Mouse (Mus musculus): ENCODE measurements around the gene Sh3bgr.

Gene Sh3bgr

DNA sequence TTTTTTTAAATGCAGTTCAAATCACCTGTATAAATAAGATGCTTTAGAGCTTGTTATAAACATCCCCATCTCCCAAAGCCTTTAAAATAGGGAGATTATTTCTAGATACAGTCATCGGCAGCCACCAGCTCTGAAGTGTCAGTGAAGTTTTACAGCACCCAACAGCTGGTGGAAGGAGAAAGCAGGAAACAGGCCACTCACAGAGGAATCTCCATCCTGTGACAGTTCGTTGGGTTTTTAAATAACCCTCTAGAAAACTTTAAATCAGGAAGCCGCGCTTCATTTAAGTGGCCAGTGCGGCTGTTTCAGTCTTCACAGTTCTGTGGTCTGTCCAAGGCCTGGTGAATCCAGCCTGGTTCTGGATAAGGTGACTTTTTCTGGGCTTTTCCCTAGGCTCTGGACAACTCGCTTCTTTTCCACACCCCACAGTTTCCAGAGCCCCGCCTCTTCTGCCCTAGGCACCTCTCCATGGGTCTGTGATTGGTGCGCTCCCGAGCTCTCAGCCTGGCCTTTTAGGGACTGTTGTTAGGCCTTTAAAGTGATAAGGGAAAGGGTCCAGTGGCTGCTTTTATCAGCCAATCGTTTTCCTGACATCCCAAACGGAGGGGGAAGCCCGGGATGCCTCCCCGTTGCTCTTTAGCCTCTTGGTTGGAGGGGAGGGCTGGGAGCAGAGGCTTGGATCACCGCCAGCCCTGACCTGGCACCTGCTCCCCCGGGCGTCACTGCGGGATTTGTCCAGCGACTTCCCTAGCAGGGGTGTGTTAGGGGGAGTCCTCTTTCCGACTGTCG is at the start of gene Sh3bgr:
Gene Sh3bgr, plus strand, starts transcription at position 538 of the 789 bp plus-strand sequence.
- DNase-seq: peak; percentile 63

GRCm38 (mm10) chr16:96150995-96151394 is 49.3 kb upstream of the Sh3bgr start:
- DNase-seq: no peak

DNA sequence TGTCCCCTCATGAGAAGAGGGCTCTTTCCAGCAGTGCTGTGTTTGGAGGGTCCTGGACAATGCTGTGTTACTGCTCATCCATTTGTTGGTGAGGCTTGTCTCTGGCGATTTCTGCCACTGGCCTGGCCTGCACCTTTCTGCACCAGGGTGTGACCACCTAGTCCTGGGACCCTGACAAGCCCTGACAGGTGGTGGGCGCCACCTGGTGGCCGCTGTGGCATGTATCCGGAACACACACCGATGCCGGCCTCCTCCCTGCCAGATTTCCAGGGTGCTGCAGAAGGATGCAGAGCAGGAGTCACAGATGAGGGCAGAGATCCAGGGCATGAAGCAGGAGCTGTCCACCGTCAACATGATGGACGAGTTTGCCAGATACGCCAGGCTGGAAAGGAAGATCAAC is 48.7 kb upstream of the Sh3bgr start:
- peak; percentile 86 for DNase-seq

DNA sequence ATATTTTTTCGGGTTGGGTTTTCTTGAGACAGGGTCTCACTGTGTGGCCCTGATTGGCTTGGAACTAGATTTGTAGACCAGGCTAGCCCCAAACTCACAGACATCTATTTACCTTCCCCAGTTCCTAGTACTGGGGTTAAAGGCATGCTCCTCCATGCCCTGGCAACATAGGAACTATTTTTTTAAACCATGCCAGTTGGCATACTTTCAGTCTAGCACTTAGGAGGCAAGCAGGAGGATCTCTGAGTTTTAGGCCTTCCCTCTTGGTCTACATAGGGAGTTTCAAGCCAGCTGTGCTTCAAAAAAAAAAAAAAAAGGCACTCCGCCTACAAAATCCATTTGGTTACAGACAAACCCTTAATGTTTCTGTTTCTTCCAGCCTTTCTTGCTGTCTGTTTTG is 45.8 kb upstream of the Sh3bgr start:
- no peak for DNase-seq

DNA sequence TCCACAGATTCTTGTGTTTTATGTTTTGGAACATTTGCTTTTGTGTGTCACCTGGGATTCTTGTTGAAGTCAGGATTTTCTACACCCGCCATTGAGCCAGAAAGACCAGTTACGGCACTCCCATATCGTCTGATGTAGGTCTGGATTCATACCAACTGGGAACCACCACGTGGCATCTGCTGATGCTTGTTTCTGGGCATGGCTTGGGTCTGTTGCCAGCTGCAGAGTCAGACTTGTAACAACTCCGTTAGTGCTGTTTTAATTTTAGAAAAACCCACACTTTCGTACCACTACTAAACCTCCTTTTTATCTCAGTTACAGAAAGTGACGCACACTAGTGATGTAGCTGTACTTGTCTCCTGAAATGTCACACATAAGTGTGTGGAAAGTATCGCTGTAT is 44.2 kb upstream of the Sh3bgr start:
- DNase-seq: no peak

DNA sequence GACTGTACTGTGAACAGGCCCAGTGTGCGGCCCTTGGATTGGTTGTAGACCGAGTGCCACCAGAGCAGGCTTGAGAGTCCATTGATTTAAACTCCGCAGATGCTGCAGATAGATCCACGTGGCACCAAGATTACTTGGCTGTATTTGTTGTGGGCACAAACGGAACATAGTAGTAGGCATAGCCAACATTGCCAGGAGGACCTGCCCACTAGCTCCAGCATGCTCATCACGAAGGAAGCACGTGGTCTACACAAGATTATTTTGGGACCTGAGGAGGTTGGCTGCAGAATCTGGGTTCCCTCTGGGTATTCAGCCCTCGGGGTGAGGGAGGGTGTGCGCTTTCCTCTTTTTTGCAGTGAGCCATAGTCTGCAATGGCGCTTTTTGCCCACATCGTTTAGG is 43.1 kb upstream of the Sh3bgr start:
- no peak for DNase-seq

DNA sequence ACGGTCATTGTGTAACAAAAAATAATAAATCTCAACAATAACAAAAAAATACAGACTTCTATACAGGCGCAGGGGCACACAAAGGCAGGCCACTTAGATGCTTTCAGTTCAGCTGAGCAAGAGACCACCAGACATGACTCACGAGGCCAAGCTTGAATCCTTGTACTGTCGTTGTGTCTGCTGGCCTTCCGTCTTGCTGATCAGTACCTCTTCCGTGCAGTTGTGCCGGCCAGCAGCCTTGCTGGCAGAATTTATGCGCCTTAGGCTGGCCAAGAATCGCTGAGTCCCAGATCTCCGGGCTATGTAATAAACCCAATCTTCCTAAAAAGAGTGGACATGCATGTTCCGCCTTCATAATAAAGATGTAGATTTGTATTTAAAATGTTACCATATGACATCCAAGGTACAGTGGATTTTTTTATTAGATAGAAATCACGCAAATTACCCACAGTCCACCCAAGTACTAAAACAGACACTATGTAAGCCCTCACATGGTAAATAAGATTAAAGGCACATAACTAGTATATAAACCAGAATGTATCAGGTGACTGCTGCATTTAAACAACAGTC is 41.7 kb upstream of the Sh3bgr start:
- no peak for DNase-seq

- peak; percentile 61 for DNase-seq
Measured at GRCm38 (mm10) chr16:96159091-96159731, 41.0 kb upstream of the Sh3bgr start.

GRCm38 (mm10) chr16:96159794-96160346 is 40.4 kb upstream of the Sh3bgr start:
- peak; percentile 45 for DNase-seq

DNA sequence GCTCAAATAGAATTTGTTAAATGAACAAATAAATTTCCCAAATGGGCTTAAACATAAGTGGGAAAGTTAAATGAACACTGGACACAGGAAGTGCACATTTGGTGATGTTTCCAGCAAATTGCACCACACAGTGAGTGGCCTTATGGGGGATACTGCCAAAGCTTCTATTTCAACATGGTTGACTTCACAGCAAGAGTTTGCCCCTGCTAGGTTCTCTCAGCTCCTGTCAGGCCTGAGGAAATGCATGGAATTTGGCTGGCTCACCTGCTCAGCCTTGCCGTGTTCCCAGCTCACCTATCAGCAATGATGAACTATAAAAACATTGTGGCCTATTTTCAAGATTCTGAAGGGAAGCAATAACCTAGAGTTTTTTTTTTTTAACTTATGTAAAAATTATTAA is 39.3 kb upstream of the Sh3bgr start:
- DNase-seq: peak; percentile 63

- peak; percentile 59 for DNase-seq
Measured at GRCm38 (mm10) chr16:96161336-96161735, 38.9 kb upstream of the Sh3bgr start.

GRCm38 (mm10) chr16:96165723-96166264 is 34.5 kb upstream of the Sh3bgr start:
- peak; percentile 76 for DNase-seq

- no peak for DNase-seq
Measured at GRCm38 (mm10) chr16:96168837-96169236, 31.4 kb upstream of the Sh3bgr start.

- no peak for DNase-seq
Measured at GRCm38 (mm10) chr16:96173648-96174047, 26.6 kb upstream of the Sh3bgr start.

- no peak for DNase-seq
Measured at GRCm38 (mm10) chr16:96175399-96175798, 24.9 kb upstream of the Sh3bgr start.

- no peak for DNase-seq
Measured at GRCm38 (mm10) chr16:96179156-96179555, 21.1 kb upstream of the Sh3bgr start.

- no peak for DNase-seq
Measured at GRCm38 (mm10) chr16:96187619-96188018, 12.6 kb upstream of the Sh3bgr start.

GRCm38 (mm10) chr16:96191531-96192506 is 8.4 kb upstream of the Sh3bgr start, which contains the start of gene Lca5l:
TSS of gene Lca5l (minus strand) at chr16:96192271.
- DNase-seq: peak; percentile 99

GRCm38 (mm10) chr16:96200702-96201028 is 415 bp downstream of the Sh3bgr start:
- DNase-seq: no peak

DNA sequence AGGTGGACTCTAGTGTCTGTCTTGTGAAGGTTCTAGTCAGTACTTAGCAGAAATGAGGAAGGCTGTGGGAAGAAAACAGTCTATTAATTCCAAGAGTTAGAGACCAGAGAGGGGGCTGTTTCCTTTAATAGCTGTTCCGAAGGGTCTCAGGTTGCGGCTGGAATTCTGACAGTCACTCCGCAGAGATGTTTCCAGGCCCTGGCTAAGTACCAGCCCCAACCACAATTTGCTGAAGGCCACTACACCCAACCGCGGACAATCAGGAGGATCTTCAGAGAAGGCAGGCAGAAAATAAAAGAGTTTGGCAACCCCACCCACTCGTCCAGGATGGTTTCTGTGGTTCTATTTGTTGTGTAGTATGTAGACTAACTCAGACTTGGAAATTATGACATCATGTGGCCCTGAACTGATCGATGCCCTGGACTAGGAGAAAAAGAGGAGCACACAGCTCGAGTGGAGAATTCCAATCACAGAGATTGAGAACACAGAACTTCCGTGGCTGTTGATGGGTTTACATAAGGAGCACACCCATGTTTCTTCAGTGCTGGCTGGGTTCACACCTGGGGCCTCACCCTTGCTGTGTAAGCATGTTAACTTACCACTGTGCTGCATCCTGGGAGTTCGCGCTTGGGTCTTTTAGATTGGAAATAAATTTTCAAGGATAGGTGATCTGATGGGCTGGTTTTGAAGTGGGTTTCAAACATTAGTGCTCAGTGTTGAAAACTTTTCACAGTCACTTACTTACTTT is 1.4 kb downstream of the Sh3bgr start:
- DNase-seq: no peak

- no peak for DNase-seq
Measured at GRCm38 (mm10) chr16:96209789-96210188, 9.5 kb downstream of the Sh3bgr start.

GRCm38 (mm10) chr16:96210856-96211255 is 10.6 kb downstream of the Sh3bgr start:
- no peak for DNase-seq
